Mouse (Mus musculus) right cerebral cortex, adult 18-20 months (tissue): ENCODE data around the gene Mgst2.

Source experiments
- DNase-seq: peaks from one replicate; pipeline ENCODE4 v3.0.0; 2022; ENCODE audit warnings: mixed read lengths

Gene Mgst2

DNA sequence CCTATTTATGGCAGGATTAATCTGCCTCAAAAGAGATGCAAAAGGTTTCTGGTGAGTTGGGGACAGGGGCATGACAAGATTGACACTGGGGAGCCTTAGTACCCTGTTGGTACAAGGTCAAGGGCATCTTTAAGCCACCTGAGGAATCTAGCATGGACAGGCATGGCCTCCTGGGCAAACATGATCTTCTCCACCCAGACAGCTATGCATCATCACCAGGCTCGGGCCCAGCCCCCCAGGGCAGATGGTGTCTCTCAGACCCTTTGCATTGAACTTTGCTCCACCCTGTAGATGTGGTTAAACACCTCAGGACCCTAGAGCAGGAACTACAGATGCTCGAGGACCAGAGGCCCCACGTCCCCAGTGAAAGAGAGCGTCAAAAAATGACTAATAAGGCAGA lies at the start of gene Mgst2:
Mgst2 (plus strand) TSS at position 301 of the 400 bp plus-strand sequence.
- no peak for DNase-seq

DNA sequence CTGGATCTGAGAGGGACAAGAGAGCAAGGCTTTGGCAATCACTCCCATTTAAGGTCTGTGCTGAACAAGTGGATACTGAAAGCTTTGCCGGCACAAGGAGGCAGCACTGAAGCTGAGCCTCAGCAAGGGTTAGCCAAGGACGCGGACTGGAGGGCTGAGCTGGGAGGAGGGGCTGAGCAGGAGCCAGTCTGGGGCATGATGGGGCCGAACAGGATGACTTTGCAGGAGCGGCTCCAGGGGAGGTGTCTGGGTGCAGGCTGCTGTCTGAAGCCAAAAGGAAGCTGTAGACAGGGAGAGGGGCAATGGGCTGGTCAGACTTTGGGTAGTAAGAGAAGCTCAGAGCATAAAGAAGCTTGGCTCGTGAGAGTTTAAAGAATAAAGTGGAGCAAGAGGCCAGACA lies 48.2 kb upstream of the Mgst2 start:
- peak; percentile 17 for DNase-seq

DNA sequence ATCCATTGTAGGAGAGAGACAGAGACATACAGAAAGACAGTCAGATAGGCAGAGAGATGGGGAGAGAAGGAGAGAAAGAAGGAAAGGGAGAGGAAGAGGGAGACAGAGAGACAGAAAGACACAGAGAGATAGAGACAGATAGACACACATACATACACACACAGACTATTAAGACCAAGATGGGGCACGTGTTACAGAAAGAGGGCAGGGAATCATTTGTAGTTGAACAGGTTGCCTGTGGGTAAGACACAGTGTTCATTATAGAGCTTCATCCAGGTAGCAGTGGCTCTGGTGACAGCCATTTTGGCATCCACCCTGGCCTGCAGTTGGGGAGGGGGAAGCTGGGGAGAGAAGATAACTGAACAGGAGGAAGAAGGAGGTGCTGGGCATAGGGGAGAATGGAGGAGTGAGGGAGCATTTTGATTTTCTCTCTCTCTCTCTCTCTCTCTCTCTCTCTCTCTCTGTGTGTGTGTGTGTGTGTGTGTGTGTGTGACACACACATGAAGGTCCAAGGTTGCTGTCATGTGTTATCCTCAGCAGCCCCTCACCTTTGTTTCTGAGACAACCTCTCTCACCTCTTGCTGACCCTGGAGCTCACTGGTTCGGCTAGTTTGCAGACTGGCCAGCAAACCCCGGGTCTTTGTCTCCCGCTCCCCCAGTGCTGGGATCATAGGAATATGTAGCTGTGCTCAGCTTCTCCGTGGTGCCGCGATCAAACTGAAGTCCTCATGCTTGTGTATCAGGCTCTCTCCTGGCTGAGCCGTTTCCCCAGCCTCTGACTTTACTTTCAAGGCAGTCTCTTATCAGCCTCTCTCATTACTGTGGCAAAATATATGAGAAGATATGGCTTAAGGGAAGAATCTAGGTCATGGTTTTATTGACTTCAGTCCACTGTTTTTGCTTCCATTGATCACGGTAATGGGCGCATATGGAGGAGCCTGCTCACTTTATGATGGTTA lies 47.5 kb upstream of the Mgst2 start:
- no peak for DNase-seq

DNA sequence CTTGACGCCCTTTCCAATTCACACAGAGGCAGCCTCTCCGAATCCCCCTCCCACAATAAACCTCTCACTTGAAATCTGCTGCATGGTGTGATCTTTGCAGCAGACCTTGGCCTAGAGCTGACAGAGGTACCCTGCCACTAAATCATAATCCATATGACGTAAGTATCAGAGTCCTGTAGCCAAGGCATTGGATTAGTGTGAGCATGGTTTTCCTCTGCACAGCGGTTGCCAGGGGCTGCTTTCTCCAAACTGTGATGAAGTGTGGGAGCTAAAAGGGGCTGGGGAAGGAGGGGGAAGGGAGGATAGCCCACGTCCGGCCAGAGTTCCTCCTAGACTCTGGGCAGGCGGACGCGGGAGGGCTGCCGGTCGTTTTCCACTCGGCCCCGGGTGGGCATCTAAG lies 45.9 kb upstream of the Mgst2 start:
- no peak for DNase-seq

DNA sequence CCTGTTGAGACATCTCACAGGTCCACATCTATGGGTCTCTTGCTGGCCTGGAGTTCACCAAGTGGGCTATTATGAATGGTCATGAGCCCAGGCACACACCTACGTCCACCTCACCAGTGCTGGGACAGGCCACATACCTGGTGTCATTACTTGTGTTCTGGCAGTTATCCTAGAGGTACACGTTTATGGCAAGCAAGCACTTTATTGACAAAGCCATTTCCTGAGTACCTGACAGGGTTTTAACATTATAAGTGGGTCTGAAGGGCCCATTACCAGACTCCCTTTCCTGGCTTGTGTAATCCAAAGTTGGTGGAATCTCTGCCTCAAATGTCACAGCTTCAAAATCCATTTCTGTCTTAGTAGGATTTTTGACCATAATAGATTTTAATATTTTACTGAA lies 36.2 kb upstream of the Mgst2 start:
- DNase-seq = no peak

DNA sequence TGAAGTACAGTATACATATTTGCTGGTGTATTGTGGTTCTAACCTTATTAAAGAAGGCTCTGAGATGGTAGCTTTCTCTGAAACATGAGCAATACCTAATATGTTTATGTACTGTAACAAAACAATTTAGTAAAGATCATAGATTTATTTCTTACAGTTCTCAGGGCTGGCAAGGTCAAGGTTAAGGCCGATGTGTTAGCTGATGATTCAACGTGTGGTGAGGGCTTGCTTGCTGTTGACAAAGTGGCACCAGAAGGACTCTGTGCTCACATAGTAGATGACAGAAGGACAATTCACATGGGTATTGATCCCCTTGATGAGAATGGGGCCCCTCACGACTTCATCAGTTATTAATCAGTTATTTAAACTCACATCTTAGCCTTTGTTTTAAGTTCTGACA lies 32.4 kb upstream of the Mgst2 start:
- no peak for DNase-seq

DNA sequence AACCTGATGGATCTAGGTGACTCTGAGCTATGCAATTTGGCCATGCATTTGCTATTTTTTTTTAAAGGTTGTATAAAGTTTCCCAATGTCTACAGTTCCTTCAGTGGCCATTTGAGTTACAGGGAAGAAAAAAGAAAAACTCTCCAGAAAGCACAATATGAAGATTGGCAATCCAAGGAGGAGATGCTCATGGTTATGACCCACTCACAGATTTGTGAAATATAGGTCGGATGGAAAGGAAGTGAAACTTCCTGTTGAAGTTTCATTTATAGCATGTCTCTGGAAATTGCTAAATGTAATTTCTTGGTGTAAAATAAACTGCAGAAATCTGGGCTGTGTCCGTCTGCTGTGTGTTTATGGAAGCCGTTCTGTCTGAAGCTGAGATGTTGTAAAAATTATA lies 31.2 kb upstream of the Mgst2 start:
- no peak for DNase-seq

DNA sequence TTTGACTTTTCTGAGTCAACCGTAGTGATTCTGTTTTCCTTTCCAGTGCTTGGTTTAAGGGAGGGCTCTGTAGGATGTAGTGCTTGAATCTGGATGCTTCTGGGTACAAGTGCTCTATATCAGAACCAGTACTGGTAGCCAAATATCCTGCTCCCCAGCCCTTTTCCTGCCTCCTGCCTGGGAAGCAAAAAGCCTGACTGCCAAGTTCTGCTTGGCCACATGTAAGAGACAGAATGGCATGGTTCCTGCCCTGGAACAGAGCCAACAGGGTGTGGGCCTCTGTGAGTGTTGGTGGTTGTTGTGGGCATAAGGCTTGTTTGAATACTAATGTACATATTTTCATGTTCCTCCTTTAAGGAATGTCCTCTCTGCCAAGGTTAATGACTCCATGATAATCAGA lies 29.4 kb upstream of the Mgst2 start:
- DNase-seq = no peak

DNA sequence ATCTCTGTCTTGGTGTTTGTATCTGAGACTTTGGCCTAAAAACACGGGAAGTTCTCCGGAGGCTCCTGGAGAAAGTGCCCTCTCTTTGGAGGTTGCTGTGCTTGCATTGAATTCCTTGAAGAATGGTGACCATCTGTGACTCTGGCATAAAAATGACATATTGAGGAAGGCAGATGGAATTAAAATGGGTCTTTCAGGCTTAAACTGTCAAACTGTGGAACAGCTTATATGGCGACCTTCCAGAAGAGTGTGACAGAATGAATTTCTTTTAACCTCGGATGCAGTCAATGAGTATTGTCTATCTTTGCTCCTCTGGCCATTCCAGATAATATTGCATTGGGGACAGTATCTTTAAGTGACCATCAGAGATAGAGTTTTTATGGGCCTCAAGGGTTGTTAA lies 28.2 kb upstream of the Mgst2 start:
- DNase-seq = no peak

DNA sequence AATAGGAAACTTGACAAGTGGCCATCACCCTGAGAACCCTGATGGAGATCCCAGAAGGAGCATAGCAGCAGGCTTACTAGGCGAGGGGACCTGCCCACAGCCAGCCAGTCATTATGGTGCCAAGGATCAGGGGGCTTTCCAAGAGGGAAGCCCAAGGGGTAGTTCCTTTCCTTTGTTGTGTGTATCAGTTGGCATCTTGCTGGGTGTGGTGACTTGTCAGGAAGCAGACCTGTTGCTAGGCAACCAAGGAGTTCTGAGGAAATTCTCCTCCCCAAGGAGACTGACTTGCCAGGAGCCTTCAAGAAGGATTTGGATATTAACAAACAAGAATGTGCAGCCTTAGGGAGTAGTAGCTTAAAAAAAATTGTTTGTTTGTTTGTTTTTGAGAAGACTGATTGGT lies 25.7 kb upstream of the Mgst2 start:
- peak; percentile 14 for DNase-seq

DNA sequence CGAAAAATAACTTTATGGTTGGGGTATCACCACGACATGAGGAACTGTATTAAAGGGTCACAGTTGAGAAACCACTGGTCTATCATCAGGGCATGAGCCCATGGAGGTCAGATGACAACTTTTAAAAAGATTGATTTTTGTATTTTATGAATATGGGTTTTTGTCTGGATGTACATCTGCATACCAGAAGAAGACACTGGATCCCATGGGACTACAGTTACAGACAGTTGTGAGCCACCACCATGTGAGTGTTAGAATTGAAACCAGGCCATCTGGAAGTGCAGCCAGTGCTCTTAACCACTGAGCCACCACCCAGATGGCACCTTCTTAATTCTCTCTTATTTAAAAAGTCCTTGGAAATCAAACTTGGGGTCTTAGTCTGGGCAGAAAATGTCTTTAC lies 24.2 kb upstream of the Mgst2 start:
- DNase-seq = no peak

DNA sequence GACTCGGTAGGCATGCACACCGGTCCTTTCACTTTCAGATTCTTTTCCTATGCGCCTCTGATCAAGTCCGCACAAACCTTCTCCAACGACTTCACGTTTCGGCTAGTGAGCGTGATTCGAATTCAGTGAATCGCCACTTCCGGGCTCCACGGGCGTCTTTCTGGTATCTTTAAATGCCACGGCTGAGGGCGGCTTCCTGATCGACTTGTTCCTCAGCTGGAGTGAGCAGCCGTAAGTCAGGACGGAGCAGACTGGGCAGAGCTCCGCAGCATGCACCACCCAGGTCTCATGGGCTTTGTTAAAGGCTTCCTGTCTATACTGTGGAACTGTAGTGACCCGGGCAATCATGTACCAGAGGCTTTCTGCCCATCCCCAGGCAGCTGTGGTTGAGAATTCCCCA lies 23.5 kb upstream of the Mgst2 start:
- no peak for DNase-seq

DNA sequence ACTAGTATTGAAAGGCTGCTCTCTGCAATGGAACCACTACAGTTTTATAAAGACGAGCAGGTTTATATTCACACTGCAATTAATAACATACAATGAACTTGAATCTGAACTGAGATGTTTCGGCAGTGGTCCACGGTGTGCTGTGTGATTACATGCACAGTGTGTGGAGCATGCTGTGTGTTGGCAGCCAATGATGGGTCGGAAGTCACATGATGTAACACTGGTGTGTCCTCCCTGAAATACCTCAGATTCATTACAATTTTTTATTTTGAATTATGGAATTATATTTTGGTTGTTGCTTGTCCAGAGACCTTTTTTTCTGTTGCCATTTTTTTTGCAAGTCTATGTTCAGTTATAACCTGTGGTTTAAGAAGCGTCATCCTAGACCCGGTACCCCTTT lies 22.8 kb upstream of the Mgst2 start:
- DNase-seq = no peak

DNA sequence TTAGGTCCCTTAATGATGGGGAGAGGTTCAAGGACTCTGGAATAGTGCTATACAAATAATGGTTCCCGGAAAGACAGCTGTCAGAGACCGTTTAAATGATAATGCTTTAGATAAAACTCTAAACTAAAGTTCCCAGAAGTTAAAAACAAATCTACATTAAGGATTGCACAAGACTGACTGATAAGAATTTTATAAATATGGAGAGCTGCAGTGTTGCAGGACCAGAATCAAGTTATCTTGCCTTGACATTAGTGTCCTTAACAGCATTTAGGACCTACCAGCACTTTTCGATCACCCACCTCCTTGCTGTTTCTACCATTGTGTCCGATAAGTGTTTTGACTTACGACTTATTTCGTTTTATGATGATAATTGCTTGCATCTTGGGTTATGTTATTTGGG lies 21.9 kb upstream of the Mgst2 start:
- no peak for DNase-seq

DNA sequence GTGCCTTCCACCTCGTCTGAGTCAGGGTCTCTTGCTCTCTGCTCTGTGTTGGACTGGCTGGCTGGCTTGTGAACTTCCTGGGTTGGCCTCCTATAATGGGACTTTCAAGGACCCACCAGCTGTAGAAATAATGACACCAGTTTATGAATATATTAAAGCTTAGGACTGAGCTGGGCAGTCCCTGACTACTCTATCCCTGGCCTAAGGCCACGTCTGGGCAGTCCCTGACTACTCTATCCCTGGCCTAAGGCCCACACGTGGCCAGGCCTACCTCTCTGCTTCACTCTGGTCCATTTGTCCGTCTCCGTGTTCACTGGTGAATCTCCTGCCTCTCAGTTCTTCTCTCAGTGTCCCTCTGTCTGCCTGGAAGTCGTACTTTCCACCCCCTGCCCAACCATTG lies 14.7 kb upstream of the Mgst2 start:
- no peak for DNase-seq

DNA sequence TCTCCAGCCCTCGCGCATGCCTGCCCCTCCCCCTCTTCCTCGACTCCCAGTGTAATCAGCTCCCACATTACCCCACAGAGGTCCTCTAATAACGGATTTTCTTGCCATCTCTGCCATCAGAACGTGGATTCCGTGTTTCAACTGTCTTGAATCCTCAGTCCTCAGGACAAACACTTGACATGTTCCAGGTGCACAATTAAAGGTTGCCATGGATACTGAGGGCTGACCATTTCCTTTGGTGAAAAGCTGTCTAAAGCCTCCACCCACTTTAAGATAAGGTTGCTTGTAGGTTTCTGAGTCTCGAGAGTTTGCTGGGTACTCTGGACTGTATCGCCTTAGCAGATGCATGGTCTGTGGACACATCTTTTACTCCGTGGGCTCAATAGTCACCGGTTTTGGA lies 13.9 kb upstream of the Mgst2 start:
- DNase-seq = no peak

DNA sequence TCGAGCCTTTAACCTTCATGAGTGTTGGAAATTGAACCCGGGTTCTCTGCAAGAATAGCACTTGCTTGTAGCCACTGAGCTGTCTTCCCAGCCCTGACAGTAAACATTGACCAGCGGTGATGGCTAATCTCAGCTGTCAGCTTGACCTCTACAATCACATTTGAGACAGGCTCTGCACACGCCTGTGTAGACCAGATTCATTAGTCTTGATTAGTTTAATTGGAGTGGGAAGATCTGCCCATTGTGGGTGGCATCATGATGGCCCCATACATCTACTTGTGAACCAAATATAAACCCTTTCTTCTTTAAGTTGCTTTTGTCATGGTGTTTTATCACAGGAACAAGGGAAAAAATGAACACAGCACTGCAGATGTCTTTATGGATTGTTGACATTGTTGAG lies 12.8 kb upstream of the Mgst2 start:
- no peak for DNase-seq

DNA sequence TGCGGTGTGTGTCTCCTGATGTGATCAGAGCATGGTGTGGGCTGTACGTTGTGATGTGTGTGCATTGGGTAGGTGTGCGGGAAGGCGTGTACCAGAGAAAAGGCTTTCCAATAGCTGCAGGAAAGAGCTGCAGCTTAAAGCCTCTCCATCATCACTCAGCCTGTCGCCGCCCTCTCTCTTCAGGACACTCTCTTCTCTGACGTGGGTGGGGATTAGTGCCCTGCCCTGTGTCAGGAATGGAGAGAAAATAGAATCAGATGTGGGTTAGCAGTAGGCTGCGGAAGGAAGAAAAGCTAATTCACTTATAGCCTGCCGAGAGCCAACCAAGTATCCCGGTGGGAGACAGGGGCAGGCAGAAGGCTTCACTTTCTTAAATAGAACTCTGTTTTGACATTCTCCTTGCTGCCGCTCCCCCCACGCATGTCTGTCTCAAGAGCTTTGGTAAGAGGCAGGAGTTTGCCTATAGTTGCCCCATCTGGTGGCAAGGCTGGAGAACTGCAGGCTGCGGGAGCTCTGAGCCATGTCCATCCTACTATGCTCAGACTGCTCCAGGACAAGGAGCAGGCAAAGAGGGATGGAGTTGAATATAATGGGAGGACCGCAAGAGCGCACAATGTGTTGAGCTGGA lies 12.0 kb upstream of the Mgst2 start:
- peak; percentile 87 for DNase-seq

DNA sequence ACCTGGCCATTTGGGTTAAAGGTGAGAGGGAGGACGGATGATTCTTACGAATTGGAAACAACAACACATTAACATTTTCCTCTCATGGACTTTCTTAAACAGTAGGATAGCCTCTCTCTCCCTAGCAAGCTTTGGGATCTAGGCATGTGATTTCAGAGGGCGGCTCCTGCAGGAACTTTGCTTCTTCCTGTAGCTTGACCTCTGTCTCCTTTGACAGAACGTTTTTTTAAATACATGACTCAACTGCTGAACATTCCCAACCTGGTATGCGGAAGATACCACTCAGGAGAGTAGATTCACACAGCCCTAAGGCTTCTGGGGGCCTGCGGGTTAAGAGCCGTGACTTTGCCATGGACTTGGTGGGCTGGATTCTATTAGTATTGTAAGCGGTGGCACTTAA lies 10.7 kb upstream of the Mgst2 start:
- DNase-seq = no peak

DNA sequence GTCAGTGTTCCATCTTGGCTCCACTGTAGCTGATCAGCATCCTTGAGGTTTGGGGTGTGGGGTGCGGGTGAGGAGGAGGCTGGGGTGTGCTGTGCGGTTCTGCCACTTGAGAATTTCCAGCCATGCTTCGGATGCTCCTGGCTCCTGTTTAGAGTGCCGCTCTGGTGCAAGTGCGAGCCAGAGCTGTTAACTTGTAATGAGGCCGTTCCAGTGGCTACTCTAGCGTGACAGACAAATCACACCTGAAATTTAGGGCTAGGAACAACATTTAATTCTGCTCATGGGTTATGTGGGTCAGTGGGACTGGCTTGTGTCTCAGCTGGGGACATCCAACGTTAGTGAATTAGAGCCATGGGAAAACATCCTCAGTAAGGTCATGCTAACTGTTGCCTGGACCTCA lies 10.2 kb upstream of the Mgst2 start:
- DNase-seq = no peak

DNA sequence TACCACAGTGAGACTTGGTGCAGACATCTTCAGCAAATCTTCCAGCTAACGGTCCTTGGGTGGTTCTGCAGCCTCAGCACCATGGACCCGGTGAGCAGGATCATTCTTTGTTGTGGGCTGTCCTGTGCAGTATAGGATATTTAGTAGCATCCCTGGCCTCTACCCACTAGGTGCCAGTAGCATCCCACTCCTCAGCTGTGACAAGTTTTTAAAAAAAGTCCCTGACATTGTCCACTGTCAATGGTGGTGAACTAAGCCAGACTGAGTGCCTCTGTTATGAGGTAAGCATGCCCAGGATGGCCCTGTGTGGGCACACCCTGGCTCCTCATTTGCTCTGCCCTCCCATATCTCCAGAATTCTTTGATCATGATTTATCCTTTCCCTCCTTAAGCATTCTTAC lies 9.0 kb upstream of the Mgst2 start:
- no peak for DNase-seq

DNA sequence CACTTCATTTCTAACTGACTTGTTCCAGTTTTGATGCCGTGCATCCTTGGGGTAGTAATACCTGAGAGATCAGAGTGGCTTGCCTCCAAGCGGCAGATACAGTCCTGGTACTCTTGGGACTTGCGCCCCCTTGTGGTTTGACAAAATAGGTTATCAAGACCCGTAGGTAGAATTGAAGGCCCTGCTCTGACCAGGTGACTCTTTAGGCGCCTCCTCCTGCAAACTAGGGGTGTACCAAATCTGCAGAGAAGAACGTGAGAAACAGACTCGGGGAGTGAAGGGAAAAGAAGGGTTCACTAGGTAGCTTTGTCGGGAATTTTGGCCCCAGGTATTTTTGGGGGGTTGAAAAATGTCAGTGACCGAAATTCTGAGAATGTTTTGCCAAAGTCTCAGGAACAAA lies 7.9 kb upstream of the Mgst2 start:
- DNase-seq = peak; percentile 82

DNA sequence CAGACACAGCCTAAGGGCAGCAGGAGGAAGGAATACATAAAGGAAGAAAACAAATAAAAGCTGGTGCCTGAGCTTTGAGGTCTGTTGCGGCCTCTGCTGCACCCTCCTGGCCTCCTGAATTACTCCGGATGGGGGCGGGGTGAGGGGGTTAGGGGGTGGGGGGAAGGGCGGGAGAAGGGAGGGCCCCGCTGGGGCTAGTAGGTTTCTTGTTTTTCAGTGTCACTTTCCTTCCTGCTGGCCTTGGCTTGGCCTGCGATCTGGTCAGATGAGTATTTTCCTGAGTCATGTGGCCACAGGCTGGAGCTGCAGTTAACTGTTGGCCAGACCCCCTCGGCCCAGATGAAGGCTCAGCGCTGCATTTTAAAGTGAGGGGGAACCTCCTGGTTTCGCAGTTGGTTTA lies 7.5 kb upstream of the Mgst2 start:
- DNase-seq = no peak

DNA sequence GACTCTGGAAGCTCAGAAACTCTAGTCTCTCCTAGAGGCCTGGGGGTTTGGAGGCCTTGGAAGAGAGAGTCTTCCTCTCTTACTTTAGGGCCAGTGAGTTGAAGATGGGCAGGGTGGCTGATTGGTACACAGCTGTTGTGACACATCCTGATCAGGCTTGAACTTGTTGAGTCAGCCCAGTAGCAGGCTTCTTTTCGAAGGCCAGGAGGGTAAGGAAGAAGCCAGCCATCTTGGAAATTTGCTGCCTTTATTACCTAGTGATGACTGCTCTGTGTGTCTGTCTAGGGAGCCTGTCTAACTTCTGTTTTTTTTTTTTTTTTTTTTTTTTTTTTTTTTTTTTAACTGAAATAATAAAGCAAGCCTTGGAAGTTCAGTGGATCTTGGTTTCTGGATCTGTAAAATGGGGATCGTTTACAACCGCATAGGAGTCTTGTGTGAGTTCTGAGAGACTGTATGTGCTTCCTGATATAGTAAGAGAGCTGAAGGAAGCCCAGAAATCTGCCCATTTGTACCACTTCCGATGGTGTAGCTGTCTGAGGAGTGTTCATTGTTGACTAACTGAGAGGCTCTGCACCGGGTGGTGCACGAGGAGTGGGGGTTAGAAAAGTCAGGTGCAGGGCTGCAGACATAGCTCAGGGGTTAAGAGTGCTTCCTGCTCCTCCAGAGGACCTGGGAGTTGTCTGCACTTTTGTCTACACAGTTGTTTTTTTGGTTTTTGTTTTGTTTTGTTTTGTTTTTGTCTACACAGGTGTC lies 5.7 kb upstream of the Mgst2 start:
- no peak for DNase-seq
